Mouse (Mus musculus): ENCODE measurements at regions not wholly inside any gene's neighbourhood (a gene's known extent, or its start where the extent isn't known, plus 50 kb on each side); places are given as distances from the start of the nearest gene placed in this dataset.
A peak's percentile ranks its signal among the peaks of the same experiment; 100 is the strongest.

DNA sequence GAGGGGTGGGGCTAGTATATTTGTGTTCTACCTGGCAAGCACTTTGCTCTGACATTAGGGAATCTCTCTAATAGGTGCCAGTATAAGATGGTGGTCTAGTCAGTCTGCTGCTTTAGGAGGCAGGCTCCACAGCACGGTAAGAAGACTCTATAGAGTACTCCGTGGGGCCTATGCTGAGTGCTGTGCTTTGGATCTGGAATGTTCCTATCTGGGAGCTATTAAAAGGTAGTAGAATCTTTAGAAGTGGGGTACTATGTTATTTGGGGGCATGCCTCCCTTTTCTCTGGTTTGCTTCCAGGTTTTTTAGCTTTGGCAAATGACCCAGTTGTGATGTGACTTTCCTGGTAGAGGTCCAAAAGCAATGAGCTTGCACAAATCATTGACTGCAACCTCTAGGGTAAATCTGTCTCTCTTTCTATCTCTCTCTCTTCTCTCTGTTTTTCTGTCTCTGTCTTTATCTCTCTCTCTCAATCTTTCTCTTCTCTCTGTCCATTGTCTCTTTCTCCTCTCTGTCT lies 208.6 kb upstream of the Camk1g start:
- TF ChIP-seq CTCF (IDR thresholded peaks at IDR 0.05; ENCODE audit: extremely low read depth, insufficient read depth, low read length) (no peak), POLR2A (IDR thresholded peaks at IDR 0.05; ENCODE audit: extremely low read depth, insufficient read depth, low read length) (no peak)
- Histone ChIP-seq H3K4me1 (ENCODE audit: control insufficient read depth, insufficient read depth, low read length) (peaks cover 1% of the 10 kb centered on the region; the same call in 1 of the 2 replicates), H3K27ac (ENCODE audit: insufficient read depth, low read length) (no peak overlapping the region), H3K4me3 (ENCODE audit: insufficient read depth, low read length) (no peak overlapping the region)

DNA sequence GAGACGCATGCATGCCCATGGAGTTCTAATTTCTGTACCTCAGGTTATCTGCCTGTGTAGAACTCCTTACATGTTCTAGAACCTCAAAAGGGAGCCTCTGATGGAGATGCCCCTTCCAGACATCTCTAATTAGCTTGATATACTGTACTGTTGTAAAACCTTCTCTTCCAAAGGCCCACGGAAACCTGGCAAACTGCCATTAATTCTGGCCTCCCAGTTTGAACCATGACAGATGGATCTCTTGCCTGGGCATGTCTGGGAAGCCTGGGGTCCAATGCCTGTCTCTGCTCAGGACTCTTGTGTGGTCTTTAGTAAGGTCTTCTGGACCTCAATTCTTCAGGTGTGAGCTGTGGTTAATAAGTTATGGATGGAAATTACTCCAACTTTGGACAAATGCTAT lies 207.7 kb upstream of the Camk1g start:
- H3K4me1 ChIP-seq (ENCODE audit: control insufficient read depth, insufficient read depth, low read length): peaks cover 3% of the 10 kb centered on the region; the same call in 1 of the 2 replicates
- no peak for TF ChIP-seq POLR2A (IDR thresholded peaks at IDR 0.05; ENCODE audit: extremely low read depth, insufficient read depth, low read length)
- no peak for TF ChIP-seq CTCF (IDR thresholded peaks at IDR 0.05; ENCODE audit: extremely low read depth, insufficient read depth, low read length)
- no peak overlapping the region for H3K27ac ChIP-seq (ENCODE audit: insufficient read depth, low read length)
- no peak overlapping the region for H3K4me3 ChIP-seq (ENCODE audit: insufficient read depth, low read length)

DNA sequence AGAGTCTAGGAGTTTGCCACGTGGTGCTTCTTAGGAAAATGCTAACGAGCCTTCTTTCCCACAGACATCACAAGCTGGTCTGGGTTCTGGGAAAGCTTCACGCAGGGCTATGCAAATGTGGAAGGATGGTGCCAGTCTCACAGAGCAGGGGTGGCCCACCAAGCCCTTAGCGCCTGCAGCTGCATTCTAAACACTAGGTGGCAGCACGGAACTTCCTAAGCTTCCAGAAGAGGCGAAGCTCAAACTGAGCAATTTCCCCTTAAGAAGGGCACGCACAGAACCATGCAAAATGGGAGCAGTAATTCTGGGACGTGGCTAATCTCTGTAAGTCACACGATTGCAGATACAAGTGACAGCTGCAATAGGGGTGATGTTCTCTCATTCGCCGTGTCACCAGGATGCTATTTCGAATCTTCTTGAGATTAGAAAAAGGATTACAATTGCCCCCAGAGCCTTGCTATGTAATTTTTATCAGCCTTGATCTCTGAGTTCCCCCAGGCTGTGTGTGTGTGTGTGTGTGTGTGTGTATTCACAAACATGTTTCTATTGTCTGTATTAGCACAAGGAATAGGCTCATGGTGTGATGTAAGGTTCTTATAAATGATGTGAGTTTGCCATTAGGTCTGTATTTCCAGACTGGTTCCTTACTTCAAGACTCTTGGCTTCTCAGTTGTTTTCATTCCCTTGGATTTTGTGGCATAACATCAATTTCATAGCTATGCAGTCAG lies 206.1 kb upstream of the Camk1g start:
- Histone ChIP-seq H3K27ac (ENCODE audit: insufficient read depth, low read length) (no peak overlapping the region), H3K4me3 (ENCODE audit: insufficient read depth, low read length) (no peak overlapping the region), H3K4me1 (ENCODE audit: control insufficient read depth, insufficient read depth, low read length) (peaks cover 3% of the 10 kb centered on the region)
- TF ChIP-seq CTCF (IDR thresholded peaks at IDR 0.05; ENCODE audit: extremely low read depth, insufficient read depth, low read length): peak; percentile 85
- TF ChIP-seq POLR2A (IDR thresholded peaks at IDR 0.05; ENCODE audit: extremely low read depth, insufficient read depth, low read length): no peak

DNA sequence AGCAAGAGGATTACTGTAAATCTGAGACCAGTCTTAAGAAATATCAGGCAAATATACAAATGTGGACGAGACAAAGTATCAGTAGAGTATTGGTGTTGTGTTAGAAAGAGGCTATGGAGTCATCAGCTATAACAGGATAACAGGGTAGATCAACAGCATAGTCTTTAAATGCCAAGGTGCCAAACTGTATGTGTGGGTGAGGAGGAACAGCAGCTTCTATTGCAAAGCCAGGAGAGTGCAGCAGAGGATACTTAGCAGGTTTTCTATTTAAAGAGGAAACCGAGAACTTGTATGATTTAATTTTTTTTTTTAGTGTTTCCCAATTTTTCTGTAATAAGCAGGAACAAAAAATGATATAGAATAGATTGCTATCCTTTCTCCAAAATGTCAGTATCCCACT lies 202.7 kb upstream of the Camk1g start:
- Histone ChIP-seq H3K27ac (ENCODE audit: insufficient read depth, low read length) (no peak overlapping the region), H3K4me1 (ENCODE audit: control insufficient read depth, insufficient read depth, low read length) (peaks cover 3% of the 10 kb centered on the region), H3K4me3 (ENCODE audit: insufficient read depth, low read length) (no peak overlapping the region)
- no peak for TF ChIP-seq CTCF (IDR thresholded peaks at IDR 0.05; ENCODE audit: extremely low read depth, insufficient read depth, low read length)
- TF ChIP-seq POLR2A (IDR thresholded peaks at IDR 0.05; ENCODE audit: extremely low read depth, insufficient read depth, low read length): no peak

DNA sequence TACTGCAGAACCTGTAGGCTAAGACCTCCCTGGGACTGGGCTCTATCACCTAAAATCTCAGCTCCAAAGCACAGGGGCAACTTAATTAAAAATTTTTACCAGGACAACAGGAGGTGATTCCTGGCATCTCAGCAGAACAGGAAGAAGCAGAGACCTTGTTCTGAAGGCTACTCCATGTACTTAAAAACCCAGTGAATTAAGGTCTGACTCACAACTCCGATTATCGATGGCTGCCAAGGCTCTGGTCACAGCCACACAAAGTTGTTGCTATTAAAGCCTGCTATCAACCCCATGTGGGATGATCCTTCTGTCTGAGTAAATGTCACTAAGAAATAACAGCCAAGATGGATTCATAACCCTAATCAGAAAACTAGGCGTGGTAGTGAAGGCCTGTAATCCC lies 202.3 kb upstream of the Camk1g start:
- no peak overlapping the region for H3K27ac ChIP-seq (ENCODE audit: insufficient read depth, low read length)
- TF ChIP-seq CTCF (IDR thresholded peaks at IDR 0.05; ENCODE audit: extremely low read depth, insufficient read depth, low read length) (no peak), POLR2A (IDR thresholded peaks at IDR 0.05; ENCODE audit: extremely low read depth, insufficient read depth, low read length) (no peak)
- H3K4me3 ChIP-seq (ENCODE audit: insufficient read depth, low read length): no peak overlapping the region
- peaks cover 3% of the 10 kb centered on the region for H3K4me1 ChIP-seq (ENCODE audit: control insufficient read depth, insufficient read depth, low read length)

DNA sequence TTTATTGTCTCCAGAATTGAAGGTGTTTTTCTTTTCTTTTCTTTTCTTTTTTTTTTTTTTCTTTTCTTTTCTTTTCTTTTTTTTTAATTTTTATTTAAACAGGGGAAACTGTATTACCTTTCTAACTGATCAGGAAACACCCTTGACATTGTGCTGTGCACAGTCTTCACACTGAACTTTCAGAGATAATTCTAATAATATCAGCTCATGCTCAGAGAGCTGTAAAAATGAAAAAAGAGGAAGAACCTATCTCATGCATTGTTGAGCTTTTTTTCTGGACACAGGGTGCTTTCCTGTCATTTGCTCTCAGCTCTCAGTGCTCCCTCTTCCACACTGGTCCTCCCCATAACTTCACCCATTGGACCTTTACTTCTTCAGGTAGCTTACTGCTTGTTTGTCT lies 201.0 kb upstream of the Camk1g start:
- Histone ChIP-seq H3K4me1 (ENCODE audit: control insufficient read depth, insufficient read depth, low read length) (peaks cover 3% of the 10 kb centered on the region), H3K4me3 (ENCODE audit: insufficient read depth, low read length) (no peak overlapping the region), H3K27ac (ENCODE audit: insufficient read depth, low read length) (no peak overlapping the region)
- TF ChIP-seq POLR2A (IDR thresholded peaks at IDR 0.05; ENCODE audit: extremely low read depth, insufficient read depth, low read length) (no peak), CTCF (IDR thresholded peaks at IDR 0.05; ENCODE audit: extremely low read depth, insufficient read depth, low read length) (no peak)

DNA sequence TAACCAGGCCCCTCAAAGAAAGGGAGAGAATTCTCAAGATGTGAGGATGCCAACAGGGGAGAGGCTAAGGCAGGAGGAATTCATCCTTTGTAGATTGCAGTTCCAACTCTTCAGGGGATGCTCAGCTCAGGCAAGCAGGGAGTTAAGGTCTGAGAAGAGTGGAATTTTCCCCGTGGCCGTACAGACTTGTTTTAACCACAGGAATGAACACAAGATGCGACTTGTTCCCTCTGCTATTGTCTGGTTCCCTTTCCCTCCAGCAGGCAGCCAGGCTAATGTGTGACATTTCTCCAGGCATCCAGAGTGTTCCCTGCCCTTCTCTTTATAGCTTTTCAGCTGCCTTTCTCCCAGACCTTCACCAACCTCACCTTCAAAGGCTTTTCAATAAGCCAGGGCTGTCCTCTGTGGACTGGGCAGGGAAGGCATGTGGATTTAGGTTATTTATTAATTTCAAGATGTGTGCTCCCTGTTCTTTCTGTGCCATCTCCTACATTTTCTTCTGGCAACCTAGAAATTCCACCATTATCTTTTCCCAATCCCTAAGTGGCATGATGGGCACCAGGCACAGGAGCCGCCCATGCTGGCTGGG lies 198.6 kb upstream of the Camk1g start:
- Histone ChIP-seq H3K27ac (ENCODE audit: insufficient read depth, low read length) (no peak overlapping the region), H3K4me1 (ENCODE audit: control insufficient read depth, insufficient read depth, low read length) (peaks cover 3% of the 10 kb centered on the region), H3K4me3 (ENCODE audit: insufficient read depth, low read length) (no peak overlapping the region)
- TF ChIP-seq POLR2A (IDR thresholded peaks at IDR 0.05; ENCODE audit: extremely low read depth, insufficient read depth, low read length) (no peak), CTCF (IDR thresholded peaks at IDR 0.05; ENCODE audit: extremely low read depth, insufficient read depth, low read length) (no peak)

DNA sequence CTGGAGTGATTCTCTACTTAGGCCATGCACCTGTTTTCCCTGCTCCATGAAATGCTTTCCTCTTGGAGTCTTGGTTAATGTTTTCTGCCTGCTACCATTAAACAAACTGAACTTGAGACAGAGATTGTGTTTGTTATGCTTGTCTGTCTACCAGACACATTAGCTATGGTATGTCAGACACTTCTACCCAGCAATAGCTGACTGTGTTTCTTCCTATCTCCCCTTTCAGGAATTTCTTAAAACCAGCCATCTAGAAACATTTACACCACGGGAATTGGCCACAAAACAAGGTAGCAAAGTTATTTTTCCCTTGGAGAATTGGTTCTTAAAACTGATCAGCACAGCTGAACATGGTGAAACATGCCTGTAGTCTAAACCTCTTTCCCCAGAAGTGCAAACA lies 197.1 kb upstream of the Camk1g start:
- TF ChIP-seq CTCF (IDR thresholded peaks at IDR 0.05; ENCODE audit: extremely low read depth, insufficient read depth, low read length) (no peak), POLR2A (IDR thresholded peaks at IDR 0.05; ENCODE audit: extremely low read depth, insufficient read depth, low read length) (no peak)
- Histone ChIP-seq H3K27ac (ENCODE audit: insufficient read depth, low read length) (no peak overlapping the region), H3K4me3 (ENCODE audit: insufficient read depth, low read length) (no peak overlapping the region), H3K4me1 (ENCODE audit: control insufficient read depth, insufficient read depth, low read length) (no peaks in the 10 kb centered on the region; the same call in none of the 2 replicates)

DNA sequence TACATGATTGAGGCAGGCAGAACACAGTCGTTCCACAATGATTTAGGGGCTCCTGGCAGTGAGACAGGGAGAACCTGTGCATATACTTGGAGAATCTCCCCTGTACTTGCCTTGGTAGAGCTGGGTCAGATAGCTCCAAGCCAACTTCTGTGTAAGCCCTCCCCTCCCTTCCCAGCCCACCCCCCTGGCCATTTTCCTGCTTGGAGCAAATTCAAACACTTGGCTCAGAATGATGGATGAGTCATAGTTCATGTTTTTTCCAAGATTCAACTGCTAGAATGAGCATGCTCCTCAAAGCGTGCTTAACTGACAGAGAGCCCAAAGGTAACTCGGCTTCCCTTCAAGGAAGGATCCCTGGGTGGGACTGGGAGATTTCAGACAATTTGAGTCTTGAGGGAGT lies 194.1 kb upstream of the Camk1g start:
- Histone ChIP-seq H3K4me3 (ENCODE audit: insufficient read depth, low read length) (no peak overlapping the region), H3K4me1 (ENCODE audit: control insufficient read depth, insufficient read depth, low read length) (no peaks in the 10 kb centered on the region; the same call in 1 of the 2 replicates), H3K27ac (ENCODE audit: insufficient read depth, low read length) (no peak overlapping the region)
- TF ChIP-seq POLR2A (IDR thresholded peaks at IDR 0.05; ENCODE audit: extremely low read depth, insufficient read depth, low read length) (no peak), CTCF (IDR thresholded peaks at IDR 0.05; ENCODE audit: extremely low read depth, insufficient read depth, low read length) (no peak)

DNA sequence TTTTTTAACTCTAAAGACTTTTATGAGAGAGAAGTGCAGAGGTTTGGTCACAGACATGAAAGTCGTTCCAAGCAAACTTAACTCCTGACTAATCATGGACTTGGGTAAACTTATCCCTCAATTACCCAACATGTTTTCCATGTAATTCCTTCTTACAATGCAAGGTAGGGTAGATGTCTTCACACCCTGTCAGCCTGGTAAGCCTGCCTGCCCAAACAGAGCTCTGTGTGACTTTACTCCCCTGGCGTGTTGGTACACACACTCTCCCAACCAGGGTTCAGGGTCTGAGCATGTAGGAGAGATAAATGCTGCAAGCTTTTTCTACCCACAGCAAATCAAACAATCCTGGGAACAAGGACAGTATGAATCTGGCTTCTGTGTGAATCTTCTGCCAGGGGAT lies 192.1 kb upstream of the Camk1g start:
- H3K4me1 ChIP-seq (ENCODE audit: control insufficient read depth, insufficient read depth, low read length): no peaks in the 10 kb centered on the region; the same call in 1 of the 2 replicates
- TF ChIP-seq CTCF (IDR thresholded peaks at IDR 0.05; ENCODE audit: extremely low read depth, insufficient read depth, low read length) (no peak), POLR2A (IDR thresholded peaks at IDR 0.05; ENCODE audit: extremely low read depth, insufficient read depth, low read length) (no peak)
- H3K27ac ChIP-seq (ENCODE audit: insufficient read depth, low read length): no peak overlapping the region
- no peak overlapping the region for H3K4me3 ChIP-seq (ENCODE audit: insufficient read depth, low read length)

Measured in cortical plate, adult 2 months (tissue).